Mouse (Mus musculus): ENCODE results near the gene Atf5. TPM values are rescaled to one million over a fixed set of nuclear protein-coding genes. Genes with fewer than 3 reads are reported as not detected.

The Atf5 gene
- polyA plus RNA-seq (2015; fragmentation: Nextera tagmentation; extraction: Ambion mirVana), result 4.6 TPM in 2 replicates

DNA sequence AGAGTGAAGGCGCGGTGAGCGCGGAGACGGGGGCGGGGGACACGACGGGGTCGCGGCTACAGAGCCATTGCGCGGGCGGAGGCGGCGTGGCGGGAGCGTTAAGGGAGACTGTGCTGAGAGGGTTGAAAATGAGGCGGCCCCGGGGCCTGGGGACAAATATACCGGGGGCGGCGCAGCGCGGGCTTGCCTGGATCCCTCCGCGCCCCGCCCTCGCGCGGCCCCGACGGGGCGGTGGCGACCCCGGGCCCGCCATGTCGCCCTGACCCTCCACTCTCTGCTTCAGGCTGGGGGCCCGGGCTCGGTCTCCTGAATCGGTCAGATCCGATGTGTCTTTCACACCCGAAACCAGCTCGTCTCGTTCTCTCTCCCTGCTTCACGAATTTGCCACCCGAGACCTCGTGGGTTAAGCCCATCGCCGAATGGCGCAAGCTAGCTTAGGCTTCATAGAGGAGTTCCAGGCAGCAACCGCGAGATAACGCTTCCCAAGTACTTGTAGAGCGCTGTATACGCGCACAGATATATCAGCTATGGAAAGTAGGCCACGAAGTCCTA lies at the start of gene Atf5:
TSS of gene Atf5 (minus strand) at position 189 of the 552 bp plus-strand sequence.

DNA sequence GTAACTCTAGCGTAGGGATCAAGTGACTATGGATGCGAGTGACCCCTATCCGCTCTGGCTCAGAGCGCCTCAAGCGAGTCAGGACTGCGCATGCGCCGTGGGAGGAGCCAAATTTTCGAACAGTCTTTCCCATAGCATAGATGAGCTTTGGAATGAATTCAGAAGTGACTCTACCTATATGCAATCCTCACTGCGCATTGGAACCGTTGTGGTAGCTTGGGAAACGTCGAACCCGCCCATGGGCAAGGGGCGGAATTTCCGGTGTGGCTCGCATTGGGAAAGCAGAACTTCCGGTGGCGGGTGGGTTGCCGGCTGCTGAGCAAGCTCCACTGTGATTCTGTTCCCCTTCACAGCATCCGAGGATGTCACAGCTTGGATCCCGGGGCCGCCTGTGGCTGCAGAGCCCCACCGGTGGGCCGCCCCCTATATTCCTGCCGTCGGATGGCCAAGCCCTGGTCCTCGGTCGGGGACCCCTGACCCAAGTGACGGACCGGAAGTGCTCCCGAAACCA lies 40.6 kb upstream of the Atf5 start, which contains the start of gene Pnkp:
TSS of gene Pnkp (plus strand) at position 98 of the 511 bp plus-strand sequence.

DNA sequence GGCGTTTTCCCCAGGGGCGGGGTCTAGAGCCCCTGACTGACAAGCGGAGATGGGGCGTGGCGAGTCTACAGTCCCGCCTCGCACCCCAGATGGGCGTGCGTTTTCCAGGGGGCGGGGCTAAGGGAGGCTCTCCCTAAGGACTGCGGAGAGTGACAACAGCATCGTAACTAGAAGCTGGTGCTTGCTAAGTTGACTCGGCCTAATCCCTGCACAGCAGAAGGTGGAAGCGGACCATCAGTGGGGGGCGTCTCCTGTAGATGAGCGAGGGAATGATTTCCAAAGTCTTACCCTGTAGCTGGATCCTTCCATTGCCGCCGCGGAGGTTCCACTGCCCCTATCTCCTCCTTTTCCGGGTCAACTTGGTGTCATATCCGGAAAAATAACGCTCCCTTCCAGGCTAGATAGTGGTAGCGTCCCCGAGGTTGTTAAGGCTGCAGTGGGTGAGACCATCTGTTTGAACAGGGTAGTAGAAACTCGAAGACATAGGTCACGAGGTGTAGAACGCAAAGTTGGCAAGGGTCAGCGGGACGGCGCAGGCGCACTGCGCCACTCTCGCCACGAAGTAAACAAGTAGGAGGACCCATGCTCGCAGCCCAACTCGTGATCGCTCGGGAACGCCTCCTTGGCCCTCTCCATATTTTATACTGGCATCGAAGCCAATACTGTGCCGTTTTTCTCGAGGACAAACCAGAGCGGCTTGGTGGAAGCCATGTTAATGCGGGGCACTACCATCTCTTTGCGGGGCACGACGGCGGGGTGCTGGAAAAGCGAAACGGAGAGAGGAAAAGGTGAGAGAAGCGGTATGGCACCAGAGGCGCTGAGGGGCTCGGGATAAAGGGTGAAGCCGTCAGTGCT lies 32.3 kb upstream of the Atf5 start, which contains the start of the genes Akt1s1 and Tbc1d17:
TSS of gene Akt1s1 (plus strand) at position 431 of the 855 bp plus-strand sequence.
TSS of gene Tbc1d17 (minus strand) at position 519 of the 855 bp plus-strand sequence.

GRCm38 (mm10) chr7:44815721-44816469 lies 563 bp downstream of the Atf5 start, which contains the start of the genes Nup62 and Il4i1:
Gene Nup62 (plus strand): TSS chr7:44816088.
Gene Il4i1 (plus strand): TSS chr7:44816387.

MicroRNAs encoded within 50 kb of the gene (microRNA counts, 519-probe panel; counts per million panel counts)
- microRNA mmu-miR-707, result 40.5 counts per million

Small RNA genes within 50 kb of the gene (microRNA-seq; reads per million reads assigned to microRNA genes)
- gene Mir707, result not detected

Other genes with a start within 250 kb of the Atf5 start
- 0.62 and 1.2 TPM in 2 replicates for gene Napsa, start 244.3 kb downstream of the Atf5 start, polyA plus RNA-seq (2015; fragmentation: Nextera tagmentation; extraction: Ambion mirVana)
- gene Kcnc3, start 226.0 kb downstream of the Atf5 start, polyA plus RNA-seq (2015; fragmentation: Nextera tagmentation; extraction: Ambion mirVana), result 11.6 and 11.9 TPM in 2 replicates
- 9.5 and 11.4 TPM in 2 replicates for gene Myh14, start 145.8 kb downstream of the Atf5 start, polyA plus RNA-seq (2015; fragmentation: Nextera tagmentation; extraction: Ambion mirVana)
- gene Izumo2, start 107.9 kb downstream of the Atf5 start, polyA plus RNA-seq (2015; fragmentation: Nextera tagmentation; extraction: Ambion mirVana), result not detected in 2 replicates
- gene Vrk3, start 68.2 kb downstream of the Atf5 start, polyA plus RNA-seq (2015; fragmentation: Nextera tagmentation; extraction: Ambion mirVana), result 26.6 and 27.4 TPM in 2 replicates
- 0.77 and 0.92 TPM in 2 replicates for gene Zfp473, start 65.6 kb downstream of the Atf5 start, polyA plus RNA-seq (2015; fragmentation: Nextera tagmentation; extraction: Ambion mirVana)
- gene Nup62, start 570 bp downstream of the Atf5 start, polyA plus RNA-seq (2015; fragmentation: Nextera tagmentation; extraction: Ambion mirVana), result 30.3 and 34.3 TPM in 2 replicates
- gene Il4i1, start 271 bp downstream of the Atf5 start, polyA plus RNA-seq (2015; fragmentation: Nextera tagmentation; extraction: Ambion mirVana), result 0.65 and 0.75 TPM in 2 replicates
- 90.2 and 91.0 TPM in 2 replicates for gene Akt1s1, start 32.3 kb upstream of the Atf5 start, polyA plus RNA-seq (2015; fragmentation: Nextera tagmentation; extraction: Ambion mirVana)
- 103 and 107 TPM in 2 replicates for gene Tbc1d17, start 32.4 kb upstream of the Atf5 start, polyA plus RNA-seq (2015; fragmentation: Nextera tagmentation; extraction: Ambion mirVana)
- gene Pnkp, start 40.5 kb upstream of the Atf5 start, polyA plus RNA-seq (2015; fragmentation: Nextera tagmentation; extraction: Ambion mirVana), result 27.6 and 30.9 TPM in 2 replicates
- 473 and 497 TPM in 2 replicates for gene Ptov1, start 53.1 kb upstream of the Atf5 start, polyA plus RNA-seq (2015; fragmentation: Nextera tagmentation; extraction: Ambion mirVana)
- gene Med25, start 76.1 kb upstream of the Atf5 start, polyA plus RNA-seq (2015; fragmentation: Nextera tagmentation; extraction: Ambion mirVana), result 102 and 116 TPM in 2 replicates
- 15.0 and 17.1 TPM in 2 replicates for gene Fuz, start 79.4 kb upstream of the Atf5 start, polyA plus RNA-seq (2015; fragmentation: Nextera tagmentation; extraction: Ambion mirVana)
- 115 and 126 TPM in 2 replicates for gene Ap2a1, start 112.8 kb upstream of the Atf5 start, polyA plus RNA-seq (2015; fragmentation: Nextera tagmentation; extraction: Ambion mirVana)
- 0.13 and 0.25 TPM in 2 replicates for gene Tsks, start 126.5 kb upstream of the Atf5 start, polyA plus RNA-seq (2015; fragmentation: Nextera tagmentation; extraction: Ambion mirVana)
- gene Cpt1c, start 158.2 kb upstream of the Atf5 start, polyA plus RNA-seq (2015; fragmentation: Nextera tagmentation; extraction: Ambion mirVana), result 47.3 and 54.4 TPM in 2 replicates
- gene Prmt1, start 169.9 kb upstream of the Atf5 start, polyA plus RNA-seq (2015; fragmentation: Nextera tagmentation; extraction: Ambion mirVana), result 421 and 486 TPM in 2 replicates
- gene Irf3, start 181.0 kb upstream of the Atf5 start, polyA plus RNA-seq (2015; fragmentation: Nextera tagmentation; extraction: Ambion mirVana), result 39.9 and 41.6 TPM in 2 replicates
- 9.2 and 11.8 TPM in 2 replicates for gene Bcl2l12, start 182.1 kb upstream of the Atf5 start, polyA plus RNA-seq (2015; fragmentation: Nextera tagmentation; extraction: Ambion mirVana)
- gene Scaf1, start 199.7 kb upstream of the Atf5 start, polyA plus RNA-seq (2015; fragmentation: Nextera tagmentation; extraction: Ambion mirVana), result 46.4 and 54.3 TPM in 2 replicates
- gene Rras, start 201.3 kb upstream of the Atf5 start, polyA plus RNA-seq (2015; fragmentation: Nextera tagmentation; extraction: Ambion mirVana), result 19.6 and 25.6 TPM in 2 replicates
- 9.7 and 11.6 TPM in 2 replicates for gene Prr12, start 236.2 kb upstream of the Atf5 start, polyA plus RNA-seq (2015; fragmentation: Nextera tagmentation; extraction: Ambion mirVana)
- gene Nosip, start 245.8 kb upstream of the Atf5 start, polyA plus RNA-seq (2015; fragmentation: Nextera tagmentation; extraction: Ambion mirVana), result 59.8 and 66.5 TPM in 2 replicates
- 14.7 and 15.8 TPM in 2 replicates for gene Prrg2, start 246.0 kb upstream of the Atf5 start, polyA plus RNA-seq (2015; fragmentation: Nextera tagmentation; extraction: Ambion mirVana)